Mouse (Mus musculus) kidney, postnatal 10 days (tissue): ENCODE measurements around the gene Cldn10.

ENCODE experiments used
- DNase-seq: peaks from one replicate; pipeline ENCODE4 v3.0.0; 2021; ENCODE audit warnings: mixed read lengths

Gene Cldn10

GRCm38 (mm10) chr14:118829331-118830095 is 41.8 kb downstream of the Cldn10 start:
- no peak for DNase-seq

GRCm38 (mm10) chr14:118831597-118831996 is 43.9 kb downstream of the Cldn10 start:
- no peak for DNase-seq

GRCm38 (mm10) chr14:118833241-118833640 is 45.5 kb downstream of the Cldn10 start:
- DNase-seq, result no peak

- no peak for DNase-seq
Measured at GRCm38 (mm10) chr14:118834313-118834712, 46.6 kb downstream of the Cldn10 start.

GRCm38 (mm10) chr14:118836145-118836544 is 48.4 kb downstream of the Cldn10 start:
- DNase-seq, result no peak

- no peak for DNase-seq
Measured at GRCm38 (mm10) chr14:118836754-118837153, 49.0 kb downstream of the Cldn10 start.

- no peak for DNase-seq
Measured at GRCm38 (mm10) chr14:118838556-118839120, 50.9 kb downstream of the Cldn10 start.

- no peak for DNase-seq
Measured at GRCm38 (mm10) chr14:118839416-118839815, 51.7 kb downstream of the Cldn10 start.

GRCm38 (mm10) chr14:118840027-118840426 is 52.3 kb downstream of the Cldn10 start:
- DNase-seq, result no peak

- no peak for DNase-seq
Measured at GRCm38 (mm10) chr14:118842353-118842752, 54.6 kb downstream of the Cldn10 start.

- DNase-seq, result no peak
Measured at GRCm38 (mm10) chr14:118846834-118847233, 59.1 kb downstream of the Cldn10 start.

GRCm38 (mm10) chr14:118848171-118848570 is 60.5 kb downstream of the Cldn10 start:
- DNase-seq, result no peak

- no peak for DNase-seq
Measured at GRCm38 (mm10) chr14:118850011-118850695, 62.4 kb downstream of the Cldn10 start.

GRCm38 (mm10) chr14:118850696-118851035 is 63.0 kb downstream of the Cldn10 start:
- no peak for DNase-seq

GRCm38 (mm10) chr14:118851496-118852107 is 63.9 kb downstream of the Cldn10 start:
- DNase-seq, result no peak

- peak; percentile 76 for DNase-seq
Measured at GRCm38 (mm10) chr14:118854371-118855114, 66.8 kb downstream of the Cldn10 start.

- peak; percentile 27 for DNase-seq
Measured at GRCm38 (mm10) chr14:118855141-118855800, 67.6 kb downstream of the Cldn10 start.

- no peak for DNase-seq
Measured at GRCm38 (mm10) chr14:118856563-118856962, 68.9 kb downstream of the Cldn10 start.

- no peak for DNase-seq
Measured at GRCm38 (mm10) chr14:118858318-118858717, 70.6 kb downstream of the Cldn10 start.

- no peak for DNase-seq
Measured at GRCm38 (mm10) chr14:118862253-118862652, 74.5 kb downstream of the Cldn10 start.

GRCm38 (mm10) chr14:118864905-118865304 is 77.2 kb downstream of the Cldn10 start:
- DNase-seq, result no peak
